Mouse (Mus musculus) testis, postnatal 14 days (tissue): ENCODE measurements at regions not wholly inside any gene's neighbourhood (a gene's known extent, or its start where the extent isn't known, plus 50 kb on each side); places are given as distances from the start of the nearest gene placed in this dataset.

Source experiments
- DNase-seq: peaks from one replicate; pipeline ENCODE4 v3.0.0; 2021; ENCODE audit warnings: low spot score

GRCm38 (mm10) chr6:143487003-143487402 is 320.0 kb downstream of the Etnk1 start:
- no peak for DNase-seq

- no peak for DNase-seq
Observed at GRCm38 (mm10) chr6:143490019-143490418, 323.0 kb downstream of the Etnk1 start.

- no peak for DNase-seq
Observed at GRCm38 (mm10) chr6:143491380-143491779, 324.4 kb downstream of the Etnk1 start.

- no peak for DNase-seq
Observed at GRCm38 (mm10) chr6:143493543-143493942, 326.5 kb downstream of the Etnk1 start.

- no peak for DNase-seq
Observed at GRCm38 (mm10) chr6:143494341-143494740, 327.3 kb downstream of the Etnk1 start.

- DNase-seq: no peak
Observed at GRCm38 (mm10) chr6:143494886-143495285, 327.9 kb downstream of the Etnk1 start.

GRCm38 (mm10) chr6:143498764-143499163 is 331.7 kb downstream of the Etnk1 start:
- no peak for DNase-seq

- DNase-seq: no peak
Observed at GRCm38 (mm10) chr6:143499259-143500043, 332.4 kb downstream of the Etnk1 start.

- no peak for DNase-seq
Observed at GRCm38 (mm10) chr6:143502803-143503202, 335.8 kb downstream of the Etnk1 start.

GRCm38 (mm10) chr6:143503953-143504352 is 336.9 kb downstream of the Etnk1 start:
- no peak for DNase-seq

- DNase-seq: no peak
Observed at GRCm38 (mm10) chr6:143513459-143513858, 346.4 kb downstream of the Etnk1 start.

GRCm38 (mm10) chr6:143515137-143515536 is 348.1 kb downstream of the Etnk1 start:
- DNase-seq: no peak

- DNase-seq: no peak
Observed at GRCm38 (mm10) chr6:143516746-143517145, 349.7 kb downstream of the Etnk1 start.

- no peak for DNase-seq
Observed at GRCm38 (mm10) chr6:143518476-143518875, 351.5 kb downstream of the Etnk1 start.

- no peak for DNase-seq
Observed at GRCm38 (mm10) chr6:143519668-143520067, 352.6 kb downstream of the Etnk1 start.

- DNase-seq: no peak
Observed at GRCm38 (mm10) chr6:143525092-143525491, 358.1 kb downstream of the Etnk1 start.

- no peak for DNase-seq
Observed at GRCm38 (mm10) chr6:143528898-143529297, 361.9 kb downstream of the Etnk1 start.

GRCm38 (mm10) chr6:143530372-143531224 is 363.6 kb downstream of the Etnk1 start:
- no peak for DNase-seq

- DNase-seq: no peak
Observed at GRCm38 (mm10) chr6:143531477-143531876, 364.5 kb downstream of the Etnk1 start.

GRCm38 (mm10) chr6:143532380-143532779 is 365.4 kb downstream of the Etnk1 start:
- DNase-seq: no peak

GRCm38 (mm10) chr6:143535265-143535664 is 368.2 kb downstream of the Etnk1 start:
- DNase-seq: no peak

- DNase-seq: no peak
Observed at GRCm38 (mm10) chr6:143535726-143536125, 368.7 kb downstream of the Etnk1 start.
